Mouse (Mus musculus) CD8-positive naive resting alpha-beta T cell, adult 2 months (primary cell): Measurements from ENCODE around the gene Dapk1.
A peak's percentile ranks its signal among the peaks of the same experiment; 100 is the strongest.

ENCODE experiments used
- DNase-seq, 2 experiments: peaks; one replicate each; pipeline ENCODE4 v3.0.0; 2022; ENCODE audit warnings: low read depth in 2 of 2, low spot score in 2 of 2

Gene Dapk1

DNA sequence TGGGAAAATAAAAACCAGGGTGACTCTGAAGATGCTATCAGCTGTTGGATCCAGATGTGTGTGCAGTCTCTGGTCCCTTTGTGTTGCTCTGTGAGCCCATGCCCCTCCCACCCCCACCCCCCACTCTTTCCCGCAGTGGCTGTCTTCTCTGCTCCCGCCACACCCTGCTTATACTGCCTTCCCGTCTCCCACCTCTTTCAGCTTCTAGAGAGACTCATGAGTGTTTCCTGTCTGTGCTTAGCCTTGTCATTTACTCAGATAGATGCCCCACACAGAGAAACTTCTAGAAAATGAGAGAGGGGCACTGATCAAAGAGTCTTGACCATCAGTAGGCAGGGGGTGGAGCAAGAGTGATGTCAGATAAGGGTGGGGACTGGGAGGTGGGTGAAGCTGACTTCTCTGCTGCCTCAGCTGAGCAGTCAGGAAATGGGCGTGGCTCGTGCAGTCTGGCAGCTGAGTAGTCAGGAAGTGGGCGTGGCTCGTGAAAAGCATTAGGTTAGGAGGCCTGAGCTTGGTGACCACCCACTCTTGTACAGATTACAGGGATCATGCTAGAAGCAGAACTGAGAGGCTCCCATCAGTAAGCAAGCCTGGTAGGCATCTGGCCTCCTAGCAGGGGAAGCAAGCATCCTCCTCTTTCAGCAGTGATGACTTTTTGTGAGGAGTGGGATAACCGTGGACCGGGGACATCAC, 136.0 kb downstream of the Dapk1 start:
- peak; percentile 67 to 71 for DNase-seq

DNA sequence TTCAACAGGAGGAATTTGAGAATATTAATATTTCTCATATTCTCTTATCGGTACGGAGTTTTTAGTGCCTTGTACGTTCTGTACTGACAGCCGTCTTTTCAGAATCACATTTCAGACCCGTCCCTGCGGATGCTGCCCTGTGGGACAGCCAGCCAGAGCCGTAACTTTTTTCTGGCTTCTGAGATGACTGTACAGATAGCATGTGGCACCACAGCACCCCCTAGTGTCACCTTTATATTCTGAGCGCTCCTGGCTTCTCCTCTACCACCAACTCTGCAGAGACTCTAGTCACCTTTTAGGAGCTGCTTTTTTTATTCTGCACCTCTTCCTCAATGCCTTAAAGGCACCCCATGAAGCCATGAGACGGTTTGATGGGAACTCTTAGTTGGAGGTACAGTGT, 136.7 kb downstream of the Dapk1 start:
- DNase-seq = peak; percentile 49 to 69

DNA sequence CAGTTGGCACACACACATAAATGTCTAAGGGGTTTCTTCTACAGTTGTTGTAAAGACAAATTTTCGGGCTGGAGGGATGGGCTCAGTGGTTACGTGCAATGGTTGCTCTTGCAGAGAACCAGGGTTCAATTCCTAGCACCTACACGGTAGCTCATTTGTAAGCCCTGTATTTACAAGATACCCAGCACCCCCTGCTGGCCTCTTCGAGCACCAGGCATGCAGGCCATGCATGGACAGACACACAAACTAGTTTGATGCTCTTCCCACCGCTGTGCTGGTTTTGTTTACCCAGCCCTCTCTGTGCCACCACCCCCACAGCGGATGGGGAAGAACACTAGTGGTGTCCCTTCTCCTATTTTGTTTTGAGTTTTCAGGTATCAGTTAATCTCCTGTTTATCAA, 138.5 kb downstream of the Dapk1 start:
- no peak for DNase-seq

DNA sequence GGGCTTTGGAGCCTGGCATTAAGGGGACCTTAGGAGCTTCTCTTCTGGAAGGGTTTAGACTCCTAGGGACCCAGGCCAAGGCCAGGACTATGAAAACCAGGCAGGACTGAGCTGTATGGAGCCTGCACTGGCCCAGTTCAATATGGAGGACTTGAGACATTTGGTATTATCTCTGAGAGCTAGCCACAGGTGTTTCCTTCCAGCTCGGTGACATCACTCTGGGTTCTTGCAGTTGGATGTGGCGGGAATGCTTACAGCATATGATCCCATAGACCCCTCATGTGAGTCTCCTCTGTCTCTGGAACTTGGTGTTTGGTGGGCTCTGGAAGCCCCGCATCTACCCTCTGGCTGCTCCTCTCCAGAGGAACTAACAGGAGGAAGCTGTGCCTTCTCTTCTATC, 140.9 kb downstream of the Dapk1 start:
- no peak for DNase-seq

DNA sequence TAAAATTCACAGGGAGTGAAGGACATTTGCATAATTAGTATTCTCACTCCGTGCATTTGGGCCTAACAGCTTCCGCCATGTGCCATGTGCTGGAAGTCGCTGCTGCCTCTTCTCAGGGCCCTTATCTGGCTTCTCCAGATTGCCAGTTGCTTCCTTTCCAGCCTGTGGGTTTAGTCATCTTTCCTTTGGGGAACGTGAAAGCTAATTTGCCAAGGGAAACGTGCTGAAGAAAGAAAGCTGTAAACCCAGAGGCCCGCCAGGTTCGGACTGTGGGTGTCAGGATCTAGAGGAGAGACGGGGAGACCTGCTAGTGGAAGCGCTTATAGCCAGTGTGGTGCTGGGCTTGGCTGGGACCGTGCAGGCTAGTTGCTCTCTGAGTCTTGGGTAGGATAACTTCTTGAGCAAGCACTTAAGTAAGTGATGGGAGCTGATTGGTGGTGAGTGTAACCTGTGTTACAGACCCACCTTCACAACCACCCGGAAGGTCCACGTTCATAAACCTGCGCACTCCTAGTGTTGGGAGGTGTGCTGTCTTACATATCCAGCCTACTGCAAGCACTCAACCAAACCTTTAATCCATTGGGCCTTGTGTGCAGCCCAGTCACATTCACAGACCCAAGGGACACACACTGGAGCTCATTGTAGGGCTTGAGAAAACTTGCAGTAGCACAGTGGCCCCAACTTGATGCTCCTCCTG, 141.8 kb downstream of the Dapk1 start:
- DNase-seq = no peak

DNA sequence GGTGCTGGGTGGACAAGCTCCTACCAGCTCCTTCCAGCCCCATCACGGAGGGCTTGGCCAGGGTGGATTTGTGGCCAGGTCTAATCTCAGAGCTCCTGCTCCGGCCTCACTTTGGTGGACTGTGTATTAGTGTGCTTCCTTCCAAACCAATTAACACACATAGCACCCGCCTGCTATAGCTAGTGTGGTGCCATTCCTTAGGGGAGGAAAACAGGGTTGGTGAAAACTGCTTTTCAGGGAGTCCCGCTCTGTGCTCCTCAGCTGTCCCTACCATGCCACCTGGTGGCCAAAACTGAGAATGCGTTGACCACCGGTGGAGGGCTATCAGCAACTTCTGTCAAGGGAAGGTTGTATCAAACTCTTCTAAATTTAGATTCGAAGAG, 142.3 kb downstream of the Dapk1 start:
- peak; percentile 65 to 75 for DNase-seq

DNA sequence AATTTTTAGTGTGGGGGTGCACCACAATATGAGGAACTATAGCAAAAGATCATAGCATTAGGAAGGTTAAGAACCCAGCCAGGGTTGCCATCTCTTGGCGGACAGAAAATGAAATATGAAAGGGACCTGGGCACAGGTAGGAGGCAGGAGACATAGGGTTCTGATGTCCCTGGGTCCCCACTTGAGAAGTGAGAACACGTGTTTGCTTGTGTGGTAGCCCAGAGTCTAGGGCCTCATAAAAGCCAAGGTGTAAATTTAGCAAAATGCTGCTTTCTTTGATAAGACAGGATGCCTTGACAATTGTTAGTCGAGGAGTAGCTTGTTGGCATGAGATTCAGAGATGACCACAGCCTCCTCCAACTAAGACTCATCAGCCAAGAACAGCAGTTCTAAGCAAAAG, 143.0 kb downstream of the Dapk1 start:
- no peak for DNase-seq

DNA sequence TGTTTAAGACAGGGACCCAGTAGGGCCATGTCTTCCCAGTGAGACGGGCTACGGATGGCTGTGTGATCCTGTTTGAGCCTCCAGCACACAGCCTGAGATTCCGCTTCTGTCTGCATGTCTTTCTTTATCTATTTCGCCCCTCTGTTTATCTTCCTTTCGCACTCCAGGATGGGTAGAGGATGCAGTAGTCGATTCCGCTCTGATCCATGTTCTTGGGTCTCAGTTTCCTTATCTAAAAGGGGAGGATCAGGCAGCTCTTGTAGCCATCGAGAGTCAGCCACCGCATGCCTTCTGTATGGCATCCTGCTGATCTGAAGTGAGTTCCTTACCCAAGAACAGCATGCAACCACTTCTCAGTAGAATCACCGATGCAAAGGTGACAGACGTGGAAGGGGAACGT, 143.6 kb downstream of the Dapk1 start:
- DNase-seq = no peak

DNA sequence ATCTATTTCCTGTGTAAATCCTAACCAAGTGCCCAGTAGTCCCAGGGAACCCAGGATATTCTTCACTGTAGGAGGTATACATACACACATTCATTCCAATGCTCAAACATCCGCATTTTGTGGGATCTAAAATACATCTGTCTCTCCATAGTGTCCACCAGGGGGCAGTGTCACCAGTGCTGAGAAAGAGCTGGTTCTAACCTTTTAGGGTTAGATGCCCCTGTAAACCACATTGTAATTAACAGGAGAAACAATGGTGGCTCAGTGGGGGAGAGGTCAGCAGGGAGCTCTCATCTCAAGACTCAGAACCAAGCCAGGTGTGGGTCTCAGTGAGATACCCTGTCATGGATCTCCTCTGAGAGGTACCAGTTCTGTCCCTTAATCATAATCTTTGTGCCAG, 144.5 kb downstream of the Dapk1 start:
- no peak for DNase-seq

DNA sequence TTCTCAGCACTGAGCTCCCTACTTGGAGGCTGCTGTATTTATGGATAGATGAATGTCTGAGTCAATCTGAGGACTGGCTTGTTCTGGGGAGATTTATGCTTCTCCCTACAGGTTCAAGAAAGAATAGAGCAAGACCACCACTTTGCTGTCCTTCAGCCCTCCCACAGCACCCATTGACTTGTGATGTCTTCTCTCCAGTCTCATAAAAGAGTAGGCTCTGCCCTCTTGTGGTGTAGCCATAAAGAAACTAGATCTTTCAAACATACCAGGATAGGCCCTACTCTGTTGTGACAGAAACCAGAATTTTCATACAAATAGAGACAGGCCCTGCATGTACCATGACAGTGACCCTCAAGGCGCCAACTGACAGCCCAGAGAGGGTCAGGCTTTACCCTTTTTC, 145.5 kb downstream of the Dapk1 start:
- DNase-seq = no peak

DNA sequence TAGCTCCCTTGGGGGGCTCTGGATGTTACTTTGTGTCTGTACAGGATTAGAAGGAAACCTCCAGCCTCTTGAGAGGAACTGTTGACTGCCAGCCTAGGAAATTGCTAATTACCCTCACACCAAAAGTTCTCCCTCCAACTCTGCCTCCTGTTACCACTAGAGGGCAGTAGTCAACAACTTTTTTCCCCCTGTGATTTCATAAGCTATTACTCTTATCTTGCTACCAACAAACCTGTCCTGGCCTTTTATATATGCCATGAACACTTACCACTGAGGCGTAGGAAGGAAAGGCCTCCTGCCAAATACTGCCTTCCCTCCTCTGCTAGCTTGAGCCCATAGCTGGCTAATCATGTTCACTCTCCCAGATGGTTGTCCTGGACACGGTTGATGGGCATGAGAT, 146.8 kb downstream of the Dapk1 start:
- peak in 1 of 2 experiments; percentile 17 for DNase-seq

DNA sequence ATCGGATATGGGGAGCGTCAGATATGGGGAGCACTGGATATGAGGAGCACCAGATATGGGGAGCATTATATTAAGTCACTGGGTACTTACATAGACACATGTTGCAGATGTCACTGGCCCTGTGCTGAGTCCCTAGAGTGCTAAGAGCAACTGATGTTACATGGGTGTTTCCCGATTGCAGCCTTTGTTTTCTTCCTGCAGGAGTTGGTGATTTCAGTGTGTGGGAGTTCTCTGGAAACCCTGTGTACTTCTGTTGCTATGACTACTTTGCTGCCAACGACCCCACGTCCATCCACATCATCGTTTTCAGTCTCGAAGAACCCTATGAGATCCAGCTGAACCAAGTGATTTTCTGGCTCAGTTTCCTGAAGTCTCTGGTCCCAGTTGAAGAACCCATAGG, 149.2 kb downstream of the Dapk1 start:
- DNase-seq = no peak

DNA sequence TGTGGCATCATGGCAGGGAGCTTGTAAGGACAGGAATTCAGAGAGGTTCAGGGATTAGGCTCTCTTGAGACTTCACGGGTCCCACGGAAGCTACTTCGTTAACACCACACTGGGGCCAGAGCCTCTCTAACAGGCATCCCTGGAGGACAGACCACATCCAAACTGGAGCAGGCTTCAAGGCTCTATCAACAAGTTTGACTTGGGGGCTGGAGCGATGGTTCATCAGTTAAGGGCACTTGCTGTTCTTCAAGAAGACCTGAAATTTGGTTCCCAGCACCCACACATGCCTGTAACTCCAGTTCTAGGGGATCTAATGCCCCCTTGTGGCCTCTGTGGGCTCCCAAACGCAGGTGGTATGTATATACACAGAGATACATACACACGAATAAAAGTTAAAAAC, 151.5 kb downstream of the Dapk1 start:
- no peak for DNase-seq

DNA sequence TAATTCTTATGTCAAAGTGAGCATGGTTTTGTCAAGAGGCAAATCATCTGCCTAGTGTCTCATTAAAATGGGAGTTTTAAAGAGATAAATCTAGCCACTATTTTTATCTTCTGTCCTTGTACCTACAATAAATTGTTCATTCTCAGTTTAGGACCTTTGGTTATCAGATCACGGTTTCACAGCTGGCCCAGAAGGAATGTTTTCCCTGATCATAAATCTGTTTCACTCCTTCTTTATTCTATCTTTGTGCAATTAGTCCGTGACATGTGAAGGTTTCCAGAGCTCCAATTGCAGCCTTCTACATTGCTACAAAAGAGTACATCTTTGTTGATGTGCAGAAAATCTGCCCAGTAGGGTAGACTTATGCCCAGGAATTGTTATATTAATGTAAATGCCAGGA, 153.5 kb downstream of the Dapk1 start:
- no peak for DNase-seq

DNA sequence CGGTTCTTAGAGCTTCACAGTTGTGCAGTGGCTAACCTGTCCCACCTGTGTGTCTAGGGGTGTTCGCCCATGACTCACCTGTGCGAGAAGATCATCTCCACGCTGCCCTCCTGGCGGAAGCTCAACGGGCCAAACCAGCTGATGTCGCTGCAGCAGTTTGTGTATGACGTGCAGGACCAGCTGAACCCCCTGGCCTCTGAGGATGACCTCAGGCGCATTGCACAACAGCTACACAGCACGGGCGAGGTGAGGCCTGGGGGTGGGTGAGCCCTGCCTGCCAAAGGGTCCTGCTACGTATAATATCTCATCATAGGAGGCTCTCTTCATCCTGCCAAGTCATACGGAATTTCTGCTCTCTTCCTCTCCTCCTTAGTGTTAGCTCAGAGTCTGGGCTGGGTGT, 155.5 kb downstream of the Dapk1 start:
- DNase-seq = no peak

DNA sequence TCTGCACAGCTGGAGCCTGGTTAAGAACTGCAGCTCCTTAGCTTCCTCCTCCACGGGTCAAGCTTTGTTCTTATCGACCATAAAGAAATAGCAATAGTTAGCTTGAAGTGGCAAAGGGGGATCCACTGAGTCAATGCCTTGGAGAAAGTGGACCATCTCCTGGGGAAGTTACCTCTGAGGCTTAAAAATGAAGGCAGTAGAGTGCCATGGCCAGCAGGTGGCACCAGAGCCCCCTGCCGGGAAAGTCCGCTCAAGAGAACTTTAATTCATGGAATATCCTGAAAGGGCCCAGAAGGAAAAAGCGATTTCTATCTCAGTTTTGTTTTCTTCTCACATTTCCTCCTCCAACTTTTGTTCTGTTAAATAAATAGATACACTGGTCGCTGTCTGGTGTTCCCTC, 157.4 kb downstream of the Dapk1 start:
- DNase-seq = no peak

DNA sequence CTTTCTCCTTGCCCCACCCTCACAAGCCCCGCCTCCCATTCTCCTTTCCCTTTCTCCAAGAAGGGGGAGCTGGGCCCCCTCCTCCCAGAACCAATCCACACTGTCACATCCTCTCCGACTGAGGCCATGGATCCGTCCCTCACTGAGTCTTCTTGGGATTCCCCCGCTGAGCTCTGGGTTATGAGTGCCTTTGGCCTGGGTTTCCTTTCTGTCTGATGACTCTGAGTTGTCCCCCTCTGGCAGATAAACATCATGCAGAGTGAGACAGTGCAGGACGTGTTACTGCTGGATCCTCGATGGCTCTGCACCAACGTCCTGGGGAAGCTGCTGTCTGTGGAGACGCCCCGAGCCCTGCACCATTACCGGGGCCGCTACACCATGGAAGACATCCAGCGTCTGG, 158.6 kb downstream of the Dapk1 start:
- no peak for DNase-seq

DNA sequence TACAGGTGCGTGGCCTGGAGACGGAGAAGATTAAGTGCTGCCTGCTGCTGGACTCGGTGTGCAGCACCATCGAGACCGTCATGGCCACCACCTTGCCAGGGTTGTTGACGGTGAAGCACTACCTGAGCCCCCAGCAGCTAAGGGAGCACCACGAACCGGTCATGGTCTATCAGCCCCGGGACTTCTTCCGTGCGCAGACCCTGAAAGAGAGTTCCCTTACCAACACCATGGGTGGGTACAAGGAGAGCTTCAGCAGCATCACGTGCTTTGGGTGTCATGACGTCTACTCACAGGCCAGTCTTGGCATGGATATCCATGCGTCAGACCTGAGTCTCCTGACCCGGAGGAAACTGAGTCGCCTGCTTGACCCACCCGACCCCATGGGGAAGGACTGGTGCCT, 159.4 kb downstream of the Dapk1 start:
- no peak for DNase-seq

DNA sequence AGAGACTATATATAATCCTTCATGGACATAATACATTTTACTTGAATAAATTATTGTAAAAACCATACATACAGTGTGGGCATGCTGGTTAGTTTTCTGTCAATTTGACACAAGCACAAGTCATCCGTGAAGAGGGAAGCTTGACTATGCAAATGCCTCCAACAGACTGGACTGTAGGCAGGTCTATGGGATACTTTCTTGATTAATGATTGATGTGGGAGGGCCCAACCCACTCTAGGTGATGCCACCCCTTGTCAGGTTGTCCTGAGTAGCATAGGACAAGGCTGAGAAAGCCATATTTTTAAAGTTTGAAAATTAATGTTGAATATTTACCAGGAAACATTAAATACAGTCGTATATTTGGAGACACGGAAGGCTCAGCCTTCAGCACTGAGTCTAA, 178.8 kb downstream of the Dapk1 start:
- no peak for DNase-seq

DNA sequence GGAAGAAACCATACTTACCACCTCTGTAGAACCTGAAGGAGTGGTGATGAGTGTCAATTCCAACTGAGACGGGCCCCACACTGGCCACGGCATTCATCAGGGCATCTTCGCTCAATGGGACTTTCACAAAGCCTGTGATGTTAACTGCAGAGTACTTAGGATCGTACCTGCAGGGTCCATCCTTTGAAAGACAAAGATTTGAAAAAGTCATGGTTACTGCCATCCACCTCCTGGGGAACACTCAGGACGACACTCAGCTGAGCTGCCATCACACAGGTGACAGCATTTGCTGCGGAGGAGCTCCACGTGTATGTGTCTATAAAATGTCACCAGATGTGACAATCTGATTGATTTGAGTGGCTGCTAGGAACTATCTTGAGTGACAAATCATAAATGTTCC, 181.6 kb downstream of the Dapk1 start:
- no peak for DNase-seq

DNA sequence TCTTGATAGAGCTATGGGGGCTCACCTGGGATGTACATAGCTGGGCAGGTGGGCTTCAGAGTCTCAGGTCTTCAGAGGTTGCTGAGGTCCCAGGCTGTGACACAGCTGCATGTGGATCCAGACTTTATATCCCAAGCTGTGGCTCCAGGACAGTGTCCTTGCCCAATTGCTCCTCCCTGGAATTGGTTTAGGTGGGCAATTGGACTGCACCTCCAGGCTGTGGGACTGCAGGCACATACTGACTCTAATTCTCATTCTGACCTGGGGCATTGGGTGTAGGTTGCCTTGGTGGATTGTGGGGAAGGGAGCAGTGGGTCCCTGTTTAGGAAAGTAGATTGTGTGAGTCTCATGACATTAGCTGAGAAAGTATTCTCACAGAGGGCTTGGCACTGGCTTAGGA, 184.5 kb downstream of the Dapk1 start, which contains the start of gene BC051665:
BC051665 (minus strand) TSS at position 101 of the 400 bp plus-strand sequence.
- DNase-seq = no peak

DNA sequence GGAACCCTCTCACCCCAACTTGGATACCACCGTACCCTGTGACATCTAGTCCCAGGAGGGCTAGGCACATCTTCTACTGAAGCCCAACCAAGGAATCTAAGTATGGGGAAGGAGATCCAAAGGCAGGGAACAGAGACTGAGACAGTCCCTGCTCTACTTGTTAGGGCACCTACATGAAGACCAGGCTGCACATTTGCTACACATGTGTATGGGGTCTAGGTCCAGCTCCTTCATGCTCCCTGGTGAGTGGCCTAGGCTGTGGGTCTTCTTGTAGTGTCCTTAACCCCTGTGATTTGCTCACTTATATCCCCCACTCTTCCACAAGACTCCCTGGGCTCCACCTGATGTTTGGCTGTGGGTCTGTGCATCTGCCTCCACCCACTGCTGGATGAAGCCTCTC, 187.7 kb downstream of the Dapk1 start:
- DNase-seq = no peak

DNA sequence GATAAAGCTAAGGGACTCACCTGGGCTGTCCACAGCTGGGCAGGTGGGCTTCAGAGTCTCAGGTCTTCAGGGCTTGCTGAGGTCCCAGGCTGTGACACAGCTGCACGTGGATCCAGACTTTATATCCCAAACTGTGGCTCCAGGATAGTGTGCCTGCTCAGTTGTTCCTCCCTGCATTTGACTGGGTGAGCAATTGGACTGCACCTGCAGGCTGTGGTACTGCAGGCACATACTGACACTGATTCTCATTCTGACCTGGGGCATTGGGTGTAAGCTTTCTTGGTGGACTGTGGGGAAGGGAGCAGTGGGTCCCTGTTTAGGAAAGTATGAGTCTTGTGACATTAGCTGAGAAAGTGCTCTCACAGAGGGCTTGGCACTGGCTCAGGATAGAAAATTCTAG, 201.0 kb downstream of the Dapk1 start, which contains the start of gene Ctsll3:
Ctsll3 (minus strand) TSS at position 101 of the 400 bp plus-strand sequence.
- no peak for DNase-seq
